In the genomic region with DNA sequence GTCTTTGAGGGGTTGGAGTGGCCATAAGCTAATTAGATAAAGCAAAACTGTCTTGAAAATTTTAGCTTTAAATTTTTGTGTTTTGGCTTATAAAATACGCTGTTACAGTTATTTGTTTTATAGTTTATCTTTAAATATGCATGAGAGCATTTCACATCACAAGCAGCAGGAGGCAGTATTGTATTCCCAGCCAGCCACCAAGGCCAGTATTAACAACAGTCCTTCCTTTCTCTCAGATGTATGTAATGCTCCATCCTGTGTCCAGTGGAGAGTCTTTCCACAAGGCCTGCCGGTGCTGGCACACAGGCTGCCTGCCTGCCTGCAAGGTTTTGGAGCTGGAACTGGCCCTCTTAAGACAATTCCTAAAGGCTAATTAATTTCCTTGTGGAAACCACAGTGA, we compare ENCODE assay signal across 10 mouse cellular contexts. TPM values are rescaled to one million over a fixed set of nuclear protein-coding genes. Genes with fewer than 3 reads are reported as not detected.
DNase-seq lines count a peak whose midpoint lies in the region; ATAC-seq lines count a peak whose summit lies in the region.
"Had no signal": no experiment of that assay in that cellular context is flagged by ENCODE, and none has a peak within 500 bp of the region (broad histone marks: within the 10 kb centered on the region; RNA-seq: fewer than 3 reads in every experiment).

No protein-coding gene starts in this region.

- H3K36me3 ChIP-seq in kidney, embryonic 16.5 days (ENCODE audit: insufficient read depth, low read length), result peaks cover 20% of the 10 kb centered on the region
- H3K36me3 ChIP-seq in limb, embryonic 11.5 days (ENCODE audit: control insufficient read depth, insufficient read depth, low read length), result peaks cover 2% of the 10 kb centered on the region; the same call in 1 of the 2 replicates

- no peaks in the 10 kb centered on the region for H3K9me3 ChIP-seq in kidney, embryonic 16.5 days (ENCODE audit: low read length)
- H3K9me3 ChIP-seq in limb, embryonic 11.5 days (ENCODE audit: control insufficient read depth, low read length), result no peaks in the 10 kb centered on the region
- H3K9me3 ChIP-seq: midbrain, embryonic 12.5 days; stomach, embryonic 15.5 days had no signal

- no peaks in the 10 kb centered on the region for H3K27me3 ChIP-seq in kidney, embryonic 16.5 days (ENCODE audit: insufficient read depth, low read length)
- H3K27me3 ChIP-seq in limb, embryonic 11.5 days (ENCODE audit: control insufficient read depth, insufficient read depth, low read length), result no peaks in the 10 kb centered on the region
- H3K27me3 ChIP-seq: midbrain, embryonic 12.5 days; stomach, embryonic 15.5 days had no signal

- DNase-seq in kidney, postnatal 10 days, result peak; percentile 17
- peak; percentile 16 for DNase-seq in R1 (ENCODE audit: low read depth, low spot score)
- peak; percentile 34 for DNase-seq in limb, embryonic 11.5 days (ENCODE audit: low spot score)
- DNase-seq in ovary, postnatal 36 days (ENCODE audit: low spot score), result no peak
- DNase-seq in urinary bladder, postnatal 14 days (ENCODE audit: low spot score), result no peak
- DNase-seq in left cerebral cortex, postnatal 10 days (ENCODE audit: extremely low spot score in 1 of 2, low spot score in 2 of 2), result no peak

- H3K4me2 ChIP-seq in kidney, embryonic 16.5 days (replicated peaks; ENCODE audit: low read depth, low read length), result no peak overlapping the region
- H3K4me2 ChIP-seq in limb, embryonic 11.5 days (ENCODE audit: low read depth, severe bottlenecking), result no peak overlapping the region
- H3K4me2 ChIP-seq: midbrain, embryonic 12.5 days; stomach, embryonic 15.5 days had no signal

- no peak overlapping the region for H3K9ac ChIP-seq in kidney, embryonic 16.5 days (replicated peaks; ENCODE audit: low read length)
- H3K9ac ChIP-seq in limb, embryonic 11.5 days (ENCODE audit: low read length), result no peak overlapping the region
- H3K9ac ChIP-seq: midbrain, embryonic 12.5 days; stomach, embryonic 15.5 days had no signal

- ATAC-seq in kidney, embryonic 16.5 days (ENCODE audit: low FRiP score, low TSS enrichment), result no peak
- ATAC-seq in CD4-positive, CD25-positive, alpha-beta regulatory T cell, adult 4 months, result peak; percentile 71
- no peak for ATAC-seq in limb, embryonic 11.5 days (ENCODE audit: insufficient number of reproducible peaks, low FRiP score, low TSS enrichment, low read depth)

- no peak overlapping the region for H3K4me3 ChIP-seq in kidney, embryonic 16.5 days (ENCODE audit: low read length)
- H3K4me3 ChIP-seq in limb, embryonic 11.5 days (ENCODE audit: low read depth, low read length), result no peak overlapping the region
- H3K4me3 ChIP-seq: midbrain, embryonic 12.5 days; stomach, embryonic 15.5 days had no signal

- H3K4me1 ChIP-seq in kidney, embryonic 16.5 days (ENCODE audit: insufficient read depth, low read length), result no peaks in the 10 kb centered on the region
- H3K4me1 ChIP-seq in limb, embryonic 11.5 days (ENCODE audit: control insufficient read depth, insufficient read depth, low read length), result no peaks in the 10 kb centered on the region
- H3K4me1 ChIP-seq: midbrain, embryonic 12.5 days; stomach, embryonic 15.5 days had no signal

- H3K27ac ChIP-seq in kidney, embryonic 16.5 days (ENCODE audit: low read length), result no peak overlapping the region
- no peak overlapping the region for H3K27ac ChIP-seq in limb, embryonic 11.5 days (replicated peaks; ENCODE audit: low read depth, low read length)
- H3K27ac ChIP-seq: midbrain, embryonic 12.5 days; stomach, embryonic 15.5 days had no signal

- intact Hi-C loops in left cerebral cortex, postnatal 10 days (cut with DNase I), result loop anchor here (2.0 to 5.0 kb wide), 3 partner anchors 213 to 295 kb away; a partner anchor contains a TSS

- 57% methylated on average over 2 of the region's 2 CpGs for WGBS in kidney, embryonic 16.5 days
- 44% methylated on average over 2 of the region's 2 CpGs for WGBS in limb, embryonic 11.5 days

RNA-seq across cellular contexts. Expression of a gene that starts 26.7 kb away (rescaled TPM):
- polyA plus RNA-seq in kidney, embryonic 16.5 days (2015; fragmentation: Nextera tagmentation; extraction: Ambion mirVana), result 32.1 and 35.6 TPM in 2 replicates
- polyA plus RNA-seq in CD4-positive, CD25-positive, alpha-beta regulatory T cell, adult 4 months (2017; shearing (Covaris generic)), result 1 to 10 TPM; 8.4 to 8.7 TPM
- 32.3 and 35.2 TPM in 2 replicates for polyA plus RNA-seq in limb, embryonic 11.5 days (2014; fragmentation: Nextera tagmentation; extraction: Ambion mirVana)
- total RNA-seq in left cerebral cortex, postnatal 10 days (2021), result 10 to 100 TPM; 69.3 to 71.5 TPM

RNA-seq across cellular contexts. Expression of a gene that starts 29.0 kb away (rescaled TPM):
- 7.1 and 14.1 TPM in 2 replicates for polyA plus RNA-seq in kidney, embryonic 16.5 days (2015; fragmentation: Nextera tagmentation; extraction: Ambion mirVana)
- polyA plus RNA-seq in CD4-positive, CD25-positive, alpha-beta regulatory T cell, adult 4 months (2017; shearing (Covaris generic)), result 1 to 10 TPM in 1 of 2 experiments, under 1 TPM in 1; 0.95 to 4.4 TPM
- polyA plus RNA-seq in limb, embryonic 11.5 days (2014; fragmentation: Nextera tagmentation; extraction: Ambion mirVana), result 30.6 and 31.6 TPM in 2 replicates
- total RNA-seq in left cerebral cortex, postnatal 10 days (2021), result 10 to 100 TPM; 27.5 to 30.2 TPM

Comparison
In these comparisons a context has a peak if more than half of its experiments do, and no peak if none do; other contexts are left out.
1. DNase-seq: peak in kidney, postnatal 10 days (single experiment), R1 (single experiment) and limb, embryonic 11.5 days (single experiment); none in ovary, postnatal 36 days (single experiment), urinary bladder, postnatal 14 days (single experiment) and left cerebral cortex, postnatal 10 days (0 of 2).